Mouse (Mus musculus): ENCODE results near the gene Ckap4. TPM values are rescaled to one million over a fixed set of nuclear protein-coding genes. Genes with fewer than 3 reads are reported as not detected.

The Ckap4 gene
- polyA plus RNA-seq, 1 experiment from 2014 or later: 177 TPM

DNA sequence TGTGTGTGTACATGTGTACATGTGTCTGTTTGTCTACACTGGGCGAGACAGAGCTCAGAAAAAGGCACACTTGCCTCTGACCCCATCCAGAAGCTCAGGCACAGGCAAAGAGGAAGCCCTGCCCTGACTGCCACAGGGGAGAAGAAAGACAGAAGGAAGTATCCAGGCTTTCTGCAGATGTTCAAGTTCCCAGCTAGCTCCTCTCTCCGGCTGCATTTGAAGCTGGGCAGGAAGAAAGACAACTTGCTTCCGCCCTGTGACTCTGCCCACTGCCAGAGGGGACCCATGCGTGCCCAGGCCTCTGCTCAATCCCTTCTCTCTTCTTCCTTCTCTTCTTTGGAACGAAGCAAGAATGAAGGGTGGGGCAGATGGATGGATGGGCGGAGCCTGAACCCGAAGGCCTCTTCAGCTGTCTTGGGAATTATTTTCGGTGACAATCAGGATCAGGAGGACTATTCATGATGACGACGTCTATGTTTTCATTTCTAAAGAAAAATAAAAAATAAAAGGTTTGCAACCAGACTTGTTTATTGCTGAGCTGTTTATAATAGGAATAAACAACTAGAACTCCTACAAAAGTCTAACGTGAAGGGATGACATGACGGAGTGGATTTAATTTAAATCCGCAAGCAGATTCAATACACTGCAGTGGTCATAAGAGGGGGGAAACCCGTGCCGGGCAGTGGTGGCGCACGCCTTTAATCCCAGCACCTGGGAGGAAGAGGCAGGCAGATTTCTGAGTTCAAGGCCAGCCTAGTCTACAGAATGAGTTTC lies 15.5 kb upstream of the Ckap4 start:
- 72% methylated on average over 17 of the region's 17 CpGs for WGBS
- H3K4me1 ChIP-seq (ENCODE audit: insufficient read depth): 0 out of 2 replicates have a peak, but pooled peaks cover 2% of the 10 kb centered on the region
- no peak for TF ChIP-seq CTCF (IDR thresholded peaks at IDR 0.05; ENCODE audit: low read depth)
- no peak overlapping the region for H3K27ac ChIP-seq (ENCODE audit: low read depth)
- DNase-seq (no peak), ATAC-seq (ENCODE audit: insufficient read depth) (no peak)
- no peaks in the 10 kb centered on the region for H3K9me3 ChIP-seq (ENCODE audit: low read depth, low read length)
- 0 out of 2 replicates have a peak overlapping the region, but pooled peaks have one; percentile 16 for H3K9ac ChIP-seq
- no peaks in the 10 kb centered on the region for H3K36me3 ChIP-seq (ENCODE audit: insufficient read depth)
- H3K4me2 ChIP-seq: no peak overlapping the region
- no peak overlapping the region for H3K4me3 ChIP-seq (ENCODE audit: low read depth, low read length)
- no peaks in the 10 kb centered on the region for H3K27me3 ChIP-seq (ENCODE audit: insufficient read depth, low read length)

DNA sequence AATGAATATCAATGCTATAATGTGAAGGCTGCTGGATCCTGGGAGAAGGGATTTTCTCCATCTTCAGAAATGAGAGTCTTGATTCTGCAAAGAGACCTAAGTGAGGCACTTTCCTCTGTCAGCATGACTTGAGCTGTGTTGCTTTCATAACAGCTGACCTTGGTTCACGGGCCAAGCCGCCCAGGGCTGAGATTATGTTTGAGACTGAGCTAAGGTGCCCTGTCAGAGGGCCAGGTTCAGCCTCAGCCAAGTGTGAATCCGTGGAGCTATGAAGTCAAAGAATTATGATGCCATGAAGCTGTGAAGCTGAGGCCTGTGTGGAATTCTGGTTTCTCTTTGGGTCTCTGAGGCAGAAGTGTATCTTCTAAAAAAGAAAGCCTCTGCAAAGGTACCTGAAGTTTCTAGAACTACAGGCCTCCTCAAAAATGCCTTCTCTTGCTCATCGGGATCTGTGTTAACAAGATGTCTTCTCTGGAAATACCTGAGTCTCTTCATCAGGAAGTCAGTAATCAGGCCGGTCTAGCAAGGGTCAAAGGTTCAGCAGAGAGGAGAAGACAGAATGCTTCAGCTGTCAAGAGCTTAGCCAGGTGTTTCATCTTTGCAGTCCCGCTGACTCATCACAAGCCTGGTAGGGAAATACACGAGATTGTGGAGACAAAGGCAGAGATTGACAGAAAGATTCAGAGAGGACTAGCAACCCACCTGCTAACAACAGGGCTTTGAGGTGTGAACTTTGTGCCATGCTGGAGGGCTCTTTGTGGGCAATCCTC lies 11.2 kb upstream of the Ckap4 start:
- no peak overlapping the region for H3K4me3 ChIP-seq (ENCODE audit: low read depth, low read length)
- no peak for DNase-seq
- WGBS: 29% methylated on average over 7 of the region's 7 CpGs

GRCm38 (mm10) chr10:84542802-84543658 lies 9.2 kb upstream of the Ckap4 start:
- Histone ChIP-seq H3K4me1 (ENCODE audit: insufficient read depth) (0 out of 2 replicates have a peak, but pooled peaks cover 6% of the 10 kb centered on the region), H3K4me3 (ENCODE audit: low read depth, low read length) (no peak overlapping the region), H3K9ac (no peak overlapping the region), H3K36me3 (ENCODE audit: insufficient read depth) (no peaks in the 10 kb centered on the region), H3K27me3 (ENCODE audit: insufficient read depth, low read length) (no peaks in the 10 kb centered on the region), H3K27ac (ENCODE audit: low read depth) (0 out of 2 replicates have a peak overlapping the region, but pooled peaks have one; percentile 11), H3K9me3 (ENCODE audit: low read depth, low read length) (no peaks in the 10 kb centered on the region), H3K4me2 (no peak overlapping the region)
- peak; percentile 63 for ATAC-seq (ENCODE audit: insufficient read depth)
- 43% methylated on average over 11 of the region's 11 CpGs for WGBS
- peak; percentile 22; the same call in 1 of the 2 replicates for TF ChIP-seq CTCF (IDR thresholded peaks at IDR 0.05; ENCODE audit: low read depth)
- DNase-seq: peak; percentile 38

More for the DNA sequence above, 11.2 kb upstream of the Ckap4 start:
- Histone ChIP-seq H3K27me3 (ENCODE audit: insufficient read depth, low read length) (no peaks in the 10 kb centered on the region), H3K9me3 (ENCODE audit: low read depth, low read length) (no peaks in the 10 kb centered on the region), H3K4me2 (no peak overlapping the region), H3K4me1 (ENCODE audit: insufficient read depth) (0 out of 2 replicates have a peak, but pooled peaks cover 6% of the 10 kb centered on the region), H3K9ac (no peak overlapping the region; the same call in 1 of the 2 replicates), H3K36me3 (ENCODE audit: insufficient read depth) (no peaks in the 10 kb centered on the region), H3K27ac (ENCODE audit: low read depth) (no peak overlapping the region)
- ATAC-seq (ENCODE audit: insufficient read depth): no peak
- TF ChIP-seq CTCF (IDR thresholded peaks at IDR 0.05; ENCODE audit: low read depth): no peak

DNA sequence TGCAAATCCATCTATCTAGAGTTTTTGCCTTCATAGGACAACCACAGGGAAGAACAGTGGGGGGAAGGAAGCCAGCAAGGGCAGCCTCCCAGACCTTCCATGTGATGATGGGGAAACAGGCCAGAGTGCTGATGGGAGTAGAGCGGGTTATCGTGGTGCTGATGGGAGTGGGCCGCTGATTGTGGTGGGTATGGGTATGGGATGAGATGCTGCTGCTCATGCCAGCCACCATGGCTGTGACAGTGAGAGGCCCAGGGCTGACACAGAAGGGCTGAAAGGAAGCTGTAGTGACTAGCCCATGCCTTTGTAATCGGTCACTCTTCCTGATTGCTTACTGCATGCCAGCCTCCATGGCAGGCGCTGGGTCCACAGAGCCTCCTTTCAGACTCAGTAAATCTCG lies 5.8 kb upstream of the Ckap4 start:
- no peak for DNase-seq
- no peak overlapping the region for H3K4me3 ChIP-seq (ENCODE audit: low read depth, low read length)
- no peak overlapping the region for H3K27ac ChIP-seq (ENCODE audit: low read depth)
- 0 out of 2 replicates have a peak, but pooled peaks cover 6% of the 10 kb centered on the region for H3K4me1 ChIP-seq (ENCODE audit: insufficient read depth)
- no peak overlapping the region for H3K9ac ChIP-seq
- H3K4me2 ChIP-seq: no peak overlapping the region
- no peak for ATAC-seq (ENCODE audit: insufficient read depth)
- WGBS: 81% methylated on average over 6 of the region's 6 CpGs
- no peaks in the 10 kb centered on the region for H3K36me3 ChIP-seq (ENCODE audit: insufficient read depth)
- no peaks in the 10 kb centered on the region for H3K27me3 ChIP-seq (ENCODE audit: insufficient read depth, low read length)
- no peak for TF ChIP-seq CTCF (IDR thresholded peaks at IDR 0.05; ENCODE audit: low read depth)
- H3K9me3 ChIP-seq (ENCODE audit: low read depth, low read length): no peaks in the 10 kb centered on the region

GRCm38 (mm10) chr10:84535859-84536258 lies 2.0 kb upstream of the Ckap4 start:
- H3K4me1 ChIP-seq (ENCODE audit: insufficient read depth): peaks cover 14% of the 10 kb centered on the region
- no peak overlapping the region for H3K4me3 ChIP-seq (ENCODE audit: low read depth, low read length)
- peaks cover 11% of the 10 kb centered on the region; the same call in 1 of the 2 replicates for H3K36me3 ChIP-seq (ENCODE audit: insufficient read depth)
- H3K9ac ChIP-seq: no peak overlapping the region
- H3K4me2 ChIP-seq: no peak overlapping the region
- H3K9me3 ChIP-seq (ENCODE audit: low read depth, low read length): no peaks in the 10 kb centered on the region
- no peaks in the 10 kb centered on the region for H3K27me3 ChIP-seq (ENCODE audit: insufficient read depth, low read length)
- TF ChIP-seq CTCF (IDR thresholded peaks at IDR 0.05; ENCODE audit: low read depth): no peak
- WGBS: 31% methylated on average over 4 of the region's 4 CpGs
- no peak for ATAC-seq (ENCODE audit: insufficient read depth)
- no peak overlapping the region for H3K27ac ChIP-seq (ENCODE audit: low read depth)
- DNase-seq: peak; percentile 50

- H3K9ac ChIP-seq: no peak overlapping the region
- no peak overlapping the region for H3K4me3 ChIP-seq (ENCODE audit: low read depth, low read length)
- H3K36me3 ChIP-seq (ENCODE audit: insufficient read depth): peaks cover 15% of the 10 kb centered on the region
- TF ChIP-seq CTCF (IDR thresholded peaks at IDR 0.05; ENCODE audit: low read depth): no peak
- H3K27me3 ChIP-seq (ENCODE audit: insufficient read depth, low read length): no peaks in the 10 kb centered on the region
- no peak for ATAC-seq (ENCODE audit: insufficient read depth)
- no peak overlapping the region for H3K27ac ChIP-seq (ENCODE audit: low read depth)
- no peak for DNase-seq
- WGBS: 83% methylated on average over 5 of the region's 5 CpGs
- peaks cover 14% of the 10 kb centered on the region for H3K4me1 ChIP-seq (ENCODE audit: insufficient read depth)
- H3K4me2 ChIP-seq: no peak overlapping the region
- H3K9me3 ChIP-seq (ENCODE audit: low read depth, low read length): no peaks in the 10 kb centered on the region
Measured at GRCm38 (mm10) chr10:84535458-84535857, 1.6 kb upstream of the Ckap4 start.

Measured in lung, embryonic 14.5 days (tissue).